Mouse (Mus musculus) gastrocnemius, adult 2 months (tissue): Measurements from ENCODE around the gene Dnmt3a. TPM values are rescaled to one million over a fixed set of nuclear protein-coding genes. Genes with fewer than 3 reads are reported as not detected.

Source experiments
- DNase-seq: peaks from one replicate; pipeline ENCODE4 v3.0.0; 2022
- H3K27ac ChIP-seq: fragments of 200-600 bp; 2 replicates; pipeline ENCODE4 v1.8.1; 2022; ENCODE audit warnings: mild to moderate bottlenecking
- H3K4me3 ChIP-seq: fragments of 200-600 bp; 2 replicates; pipeline ENCODE4 v1.8.1; 2022; ENCODE audit warnings: mild to moderate bottlenecking, moderate library complexity
- CTCF ChIP-seq: fragments of 200-600 bp; IDR thresholded peaks from 2 replicates; pipeline ENCODE4 v1.8.1; 2022; ENCODE audit warnings: antibody characterized with exemption, mild to moderate bottlenecking, moderate library complexity
- intact Hi-C: fragments of 180-260 bp; cut with DNase I; formaldehyde crosslinking; loops from one replicate; pipeline ENCODE4 v1.15.1; 2025
- long read RNA-seq, 2 experiments: library from polyadenylated mRNA; stranded (forward); transcript quantifications; one replicate each; pipeline ENCODE4 v2.0.0; 2021
- total RNA-seq, 2 experiments: library from RNA; stranded (reverse); gene quantifications; 2 replicates each; pipeline ENCODE4 v1.2.3; 2021

The Dnmt3a gene
- 10 to 100 TPM; 57.5 to 97.5 TPM for total RNA-seq
- long read RNA-seq, experiment 1, full-length matches to known transcripts, result 1 of 42 reads
- long read RNA-seq, experiment 1, partial matches to known transcripts, result 12 of 42 reads
- long read RNA-seq, experiment 1, other reads (novel, unspliced or antisense), result 29 of 42 reads
- long read RNA-seq, experiment 2, full-length matches to known transcripts, result 2 of 35 reads
- long read RNA-seq, experiment 2, partial matches to known transcripts, result 13 of 35 reads
- long read RNA-seq, experiment 2, other reads (novel, unspliced or antisense), result 20 of 35 reads

- DNase-seq, result no peak
- H3K4me3 ChIP-seq, result peak within 1 kb of the TSS; percentile 94
- peak within 1 kb of the TSS; percentile 96 for H3K27ac ChIP-seq
- intact Hi-C loops, result loop anchor here (1.0 to 5.0 kb wide), 3 partner anchors 19 to 109 kb away; no protein-coding TSS in a partner anchor
- TF ChIP-seq CTCF, result no peak
Measured at GRCm38 (mm10) chr12:3805852-3806251, at the start of gene Dnmt3a. Gene Dnmt3a, plus strand, starts transcription at chr12:3806007.

DNA sequence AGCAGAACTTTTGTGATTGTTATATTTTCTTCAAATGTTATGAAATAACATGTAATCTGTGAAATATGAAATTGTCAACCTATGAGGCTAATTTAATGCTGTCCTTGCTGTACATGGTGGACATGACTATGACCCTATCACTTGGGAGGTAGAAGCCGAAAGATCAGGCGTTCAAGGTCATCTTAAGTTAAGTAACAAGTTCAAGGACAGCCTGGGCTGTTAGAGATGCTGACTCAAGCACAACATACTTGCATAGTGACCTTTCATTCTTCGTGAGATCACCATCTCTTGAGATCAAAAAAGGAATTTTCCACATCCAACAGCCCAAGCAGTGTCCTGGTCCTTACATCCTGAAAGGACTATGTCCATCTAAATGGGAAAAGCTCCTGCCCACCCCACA is 49.6 kb upstream of the Dnmt3a start:
- intact Hi-C loops, result no loop called here
- no peak for DNase-seq
- TF ChIP-seq CTCF, result no peak
- no peak overlapping the region for H3K27ac ChIP-seq
- no peak overlapping the region for H3K4me3 ChIP-seq

DNA sequence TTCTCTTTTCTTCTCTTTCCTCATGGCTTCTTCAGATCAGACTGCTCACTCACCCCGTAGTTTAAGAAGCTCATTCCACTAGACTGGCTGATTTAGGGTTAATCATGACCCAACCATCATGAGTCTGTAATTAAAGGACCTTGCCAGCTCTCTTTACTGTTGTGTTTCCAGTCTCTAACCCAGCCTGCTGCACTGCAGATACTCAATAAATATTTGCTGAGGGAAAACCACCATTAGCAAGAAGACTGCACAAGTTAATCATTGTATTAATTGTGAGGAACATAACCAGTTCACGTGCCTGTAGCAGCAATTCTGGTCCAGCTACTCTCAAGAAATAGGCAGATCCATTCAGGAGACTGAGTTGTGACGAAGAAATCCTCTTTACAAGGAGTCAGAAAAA is 47.7 kb upstream of the Dnmt3a start:
- intact Hi-C loops, result no loop called here
- Histone ChIP-seq H3K27ac (no peak overlapping the region), H3K4me3 (no peak overlapping the region)
- DNase-seq, result no peak
- no peak for TF ChIP-seq CTCF

- peak; percentile 69 for TF ChIP-seq CTCF
- intact Hi-C loops, result no loop called here
- peak; percentile 63 for DNase-seq
- peak overlapping the region; percentile 46; the same call in 1 of the 2 replicates for H3K4me3 ChIP-seq
- peak overlapping the region; percentile 73 for H3K27ac ChIP-seq
Measured at GRCm38 (mm10) chr12:3759419-3759818, 46.4 kb upstream of the Dnmt3a start.

- no peak for DNase-seq
- Histone ChIP-seq H3K4me3 (no peak overlapping the region), H3K27ac (no peak overlapping the region)
- intact Hi-C loops, result no loop called here
- TF ChIP-seq CTCF, result no peak
Measured at GRCm38 (mm10) chr12:3760876-3761590, 44.8 kb upstream of the Dnmt3a start.

DNA sequence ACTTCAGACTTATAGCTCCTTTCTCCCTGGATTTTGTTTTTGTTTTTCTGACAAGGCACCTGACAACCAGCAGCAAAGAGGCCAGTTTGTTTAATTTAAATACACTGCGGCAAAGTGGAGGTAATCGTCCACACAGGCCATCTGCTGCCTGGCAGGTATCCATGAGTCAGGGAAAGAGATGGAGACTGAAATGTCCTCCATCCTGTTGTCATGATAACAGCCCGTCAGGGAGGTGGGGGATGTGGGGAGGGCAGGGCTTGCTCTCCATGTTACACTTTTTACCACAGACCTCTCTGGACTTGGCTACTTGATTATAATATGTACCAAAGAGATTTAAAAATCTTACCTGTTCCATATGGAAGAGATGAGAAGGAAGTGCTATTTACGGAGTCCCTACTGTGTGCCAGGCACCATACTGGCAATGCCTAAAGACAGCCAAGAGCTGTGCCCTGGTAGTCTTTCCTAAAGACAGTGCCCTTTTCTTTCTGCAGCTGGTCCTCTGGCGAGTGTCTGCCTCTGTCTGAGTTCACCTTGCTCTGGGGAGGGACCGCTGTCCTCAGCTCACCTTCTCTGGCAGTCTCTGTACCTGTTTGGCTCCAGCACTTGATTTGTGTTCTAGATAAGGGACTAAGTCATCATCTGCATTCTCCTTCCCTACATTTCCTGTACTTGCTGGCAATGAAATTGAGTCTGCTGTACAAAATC is 44.1 kb upstream of the Dnmt3a start:
- Histone ChIP-seq H3K4me3 (no peak overlapping the region), H3K27ac (peak overlapping the region; percentile 12)
- DNase-seq, result no peak
- intact Hi-C loops, result no loop called here
- no peak for TF ChIP-seq CTCF

DNA sequence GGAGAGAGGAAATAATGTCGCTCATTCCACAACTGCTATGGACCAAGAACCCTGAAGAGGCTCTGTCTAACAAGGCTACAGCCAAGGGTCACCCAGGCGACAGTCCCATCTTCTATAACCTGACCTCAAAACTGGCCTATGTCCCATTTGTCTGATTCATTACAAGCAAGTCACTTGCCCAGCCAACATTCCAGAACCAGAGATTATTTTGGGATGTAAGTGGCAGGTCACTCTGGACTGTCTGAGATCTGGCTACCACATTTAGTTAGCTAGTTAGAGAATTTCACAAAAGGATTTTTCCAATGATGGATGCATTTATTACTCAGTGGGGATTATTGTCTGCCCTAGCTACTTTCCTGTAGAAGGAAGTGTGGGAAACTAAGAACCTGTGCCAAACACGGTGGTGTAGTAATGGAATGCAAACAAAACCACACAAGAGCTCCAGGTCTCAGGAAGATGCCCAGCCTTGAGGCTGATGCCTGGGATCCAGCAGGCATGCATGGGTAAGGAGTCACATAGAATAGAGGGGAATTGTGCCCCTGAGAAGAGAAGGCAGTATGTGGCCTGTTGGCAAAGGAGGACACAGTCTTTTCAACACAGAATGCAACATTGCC is 41.5 kb upstream of the Dnmt3a start:
- peak; percentile 58 for DNase-seq
- H3K27ac ChIP-seq, result peak overlapping the region; percentile 63
- intact Hi-C loops, result loop anchor here (2.0 kb wide), 1 partner anchor 17 kb away; no protein-coding TSS in a partner anchor
- no peak for TF ChIP-seq CTCF
- H3K4me3 ChIP-seq, result no peak overlapping the region

GRCm38 (mm10) chr12:3767360-3767759 is 38.4 kb upstream of the Dnmt3a start:
- Histone ChIP-seq H3K27ac (no peak overlapping the region), H3K4me3 (no peak overlapping the region)
- intact Hi-C loops, result no loop called here
- TF ChIP-seq CTCF, result no peak
- no peak for DNase-seq

DNA sequence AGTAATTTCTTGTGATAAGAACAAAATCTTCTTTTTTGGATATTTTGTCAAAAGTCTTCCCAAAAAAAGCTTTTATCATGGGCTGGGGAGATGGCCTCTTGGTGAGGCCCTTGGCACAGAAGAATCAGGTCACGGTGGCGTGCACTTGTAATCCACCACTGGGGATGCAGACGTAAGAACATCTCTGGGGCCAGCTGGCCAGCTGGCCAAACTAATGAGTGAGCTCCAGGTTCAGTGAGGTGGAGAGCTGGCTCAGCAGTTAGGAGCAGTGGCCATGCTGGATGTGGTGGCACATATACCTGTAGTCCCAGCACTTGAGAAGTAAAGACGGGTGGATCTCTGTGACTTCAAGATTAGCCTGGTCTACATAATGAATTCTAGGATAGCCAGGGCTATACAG is 37.4 kb upstream of the Dnmt3a start:
- no peak overlapping the region for H3K4me3 ChIP-seq
- peak; percentile 74 for DNase-seq
- no peak for TF ChIP-seq CTCF
- no peak overlapping the region for H3K27ac ChIP-seq
- intact Hi-C loops, result no loop called here

DNA sequence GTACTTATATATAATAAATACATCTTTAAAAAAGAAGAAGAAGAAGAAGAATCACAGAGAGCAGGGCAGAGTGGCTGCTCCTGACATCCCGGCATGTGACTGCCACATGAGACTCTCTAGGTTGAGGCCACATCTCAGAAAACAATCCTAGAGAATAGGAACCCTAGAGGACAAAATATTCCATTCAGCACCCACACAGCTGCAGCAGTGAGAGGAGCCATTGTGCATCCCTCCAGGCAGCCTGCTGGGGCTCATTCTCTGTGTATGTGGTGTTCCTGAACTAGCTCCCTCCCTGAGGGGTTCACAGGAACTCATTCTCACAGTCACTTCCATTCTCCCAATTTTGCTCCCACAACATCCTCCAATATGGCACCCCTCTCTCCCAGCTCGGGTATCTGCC is 35.3 kb upstream of the Dnmt3a start:
- no peak for DNase-seq
- Histone ChIP-seq H3K27ac (0 out of 2 replicates have a peak overlapping the region, but pooled peaks have one; percentile 5), H3K4me3 (no peak overlapping the region)
- no peak for TF ChIP-seq CTCF
- intact Hi-C loops, result no loop called here

- Histone ChIP-seq H3K4me3 (no peak overlapping the region), H3K27ac (no peak overlapping the region)
- no peak for TF ChIP-seq CTCF
- intact Hi-C loops, result no loop called here
- no peak for DNase-seq
Measured at GRCm38 (mm10) chr12:3771080-3771479, 34.7 kb upstream of the Dnmt3a start.

DNA sequence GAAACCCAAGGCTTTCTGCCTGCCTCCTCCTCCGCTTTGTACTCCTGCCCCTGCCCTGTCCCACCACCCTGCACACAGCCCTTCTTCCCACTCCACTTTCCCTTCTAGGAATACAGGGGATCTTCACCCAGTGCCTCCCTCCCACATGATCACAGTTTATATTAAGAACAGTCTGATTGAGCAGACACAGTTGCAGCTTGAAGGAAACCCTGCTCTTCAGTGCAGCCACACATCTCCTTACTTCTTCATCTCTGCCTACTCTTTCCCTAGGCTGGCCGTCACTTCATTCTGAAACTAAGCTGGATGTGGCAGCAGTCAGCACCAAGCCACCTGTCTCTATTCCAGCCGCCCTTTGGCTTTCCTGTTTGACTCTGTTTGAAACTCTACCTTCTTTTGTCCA is 32.2 kb upstream of the Dnmt3a start:
- DNase-seq, result no peak
- Histone ChIP-seq H3K27ac (no peak overlapping the region), H3K4me3 (no peak overlapping the region)
- no peak for TF ChIP-seq CTCF
- intact Hi-C loops, result no loop called here
